In genomic region chr11:103272888-103273287, GRCm38 (mm10) we compare ENCODE assay signal across 24 mouse cellular contexts. TPM values are rescaled to one million over a fixed set of nuclear protein-coding genes. Genes with fewer than 3 reads are reported as not detected.
"Had no signal": no experiment of that assay in that cellular context is flagged by ENCODE, and none has a peak within 500 bp of the region (broad histone marks: within the 10 kb centered on the region; RNA-seq: fewer than 3 reads in every experiment).

No protein-coding gene starts in this region.

- H3K4me3 ChIP-seq: midbrain, embryonic 10.5 days; midbrain, embryonic 12.5 days; myocyte; neural tube, embryonic 13.5 days; neural tube, embryonic 15.5 days had no signal

- H3K36me3 ChIP-seq: midbrain, embryonic 10.5 days; midbrain, embryonic 12.5 days; neural tube, embryonic 13.5 days; neural tube, embryonic 15.5 days had no signal

- H3K9me3 ChIP-seq: midbrain, embryonic 10.5 days; midbrain, embryonic 12.5 days; neural tube, embryonic 13.5 days; neural tube, embryonic 15.5 days had no signal

- DNase-seq: lung, adult 18-20 months; lung, embryonic 14.5 days; lung, postnatal 10 days; lung, postnatal 4 days; midbrain, embryonic 14.5 days; retina, postnatal 1 day; right cerebral cortex, adult 18-20 months; right cerebral cortex, postnatal 25 days; right cerebral cortex, postnatal 4 days; spleen, adult 18-20 months; thymus, adult 18-20 months; thymus, postnatal 14 days; thymus, postnatal 36 days had no signal

- H3K4me2 ChIP-seq: lung, embryonic 14.5 days; midbrain, embryonic 12.5 days; neural tube, embryonic 13.5 days; neural tube, embryonic 15.5 days had no signal

- ATAC-seq: midbrain, embryonic 16.5 days had no signal

- H3K27me3 ChIP-seq: midbrain, embryonic 12.5 days; neural tube, embryonic 13.5 days; neural tube, embryonic 15.5 days had no signal

- H3K27ac ChIP-seq: midbrain, embryonic 10.5 days; midbrain, embryonic 12.5 days; neural tube, embryonic 13.5 days; neural tube, embryonic 15.5 days had no signal

- H3K9ac ChIP-seq: lung, embryonic 14.5 days; midbrain, embryonic 12.5 days; neural tube, embryonic 13.5 days; neural tube, embryonic 15.5 days had no signal

RNA-seq across cellular contexts. Expression of gene Spata32, which starts 54.7 kb away (rescaled TPM):
- polyA plus RNA-seq: lung, embryonic 14.5 days; lung, embryonic 16.5 days; midbrain, embryonic 10.5 days; midbrain, embryonic 12.5 days; small intestine, adult 2 months; stomach, embryonic 14.5 days; stomach, embryonic 16.5 days; thymus, postnatal 0 days had no signal
